Mouse (Mus musculus) lung, embryonic 16.5 days (tissue): Measurements from ENCODE around the gene Aldh16a1. TPM values are rescaled to one million over a fixed set of nuclear protein-coding genes. Genes with fewer than 3 reads are reported as not detected.
A peak's percentile ranks its signal among the peaks of the same experiment; 100 is the strongest.

Experiments
- ATAC-seq: fragments of 200-750 bp; cut with Nextera tagmentation; 2 replicates; pipeline ENCODE4 v1.8.0; 2017; ENCODE audit warnings: low read depth, mild to moderate bottlenecking, moderate library complexity
- H3K27ac ChIP-seq: fragments of 300-500 bp; sonication (generic); 2 replicates; pipeline ENCODE4 v1.5.1; 2014; ENCODE audit warnings: mild to moderate bottlenecking, control low read depth, low read length
- H3K27me3 ChIP-seq: fragments of 300-500 bp; sonication (generic); 2 replicates; pipeline ENCODE4 v1.6.1; 2014; ENCODE audit warnings: low read depth, low read length, mixed read lengths; ENCODE audit not compliant: control insufficient read depth, insufficient read depth
- H3K36me3 ChIP-seq: fragments of 300-500 bp; sonication (generic); 2 replicates; pipeline ENCODE4 v1.6.1; 2014; ENCODE audit warnings: low read length; ENCODE audit not compliant: control insufficient read depth, insufficient read depth
- H3K4me1 ChIP-seq: fragments of 300-500 bp; sonication (generic); replicated peaks from 2 replicates; pipeline ENCODE4 v1.6.1; 2014; ENCODE audit warnings: low read length, mixed read lengths; ENCODE audit not compliant: control insufficient read depth, insufficient read depth
- H3K4me2 ChIP-seq: fragments of 300-500 bp; sonication (generic); 2 replicates; pipeline ENCODE4 v1.6.1; 2014; ENCODE audit warnings: low read depth, low read length, control low read depth
- H3K4me3 ChIP-seq: fragments of 300-500 bp; sonication (generic); 2 replicates; pipeline ENCODE4 v1.5.1; 2014; ENCODE audit warnings: mild to moderate bottlenecking, low read length, control low read depth
- H3K9ac ChIP-seq: fragments of 300-500 bp; sonication (generic); 2 replicates; pipeline ENCODE4 v1.6.1; 2014; ENCODE audit warnings: low read length, control low read depth
- H3K9me3 ChIP-seq: fragments of 300-500 bp; sonication (generic); 2 replicates; pipeline ENCODE4 v1.6.1; 2016; ENCODE audit warnings: low read length; ENCODE audit not compliant: control insufficient read depth
- WGBS: fragments of 180-500 bp; shearing (Covaris S2); extraction: QIAGEN DNeasy Blood & Tissue Kit; methylation state at CpG from one replicate; pipeline ENCODE4 v1.1.7; 2014; 5-methylcytosine and 5-hydroxymethylcytosine counted together
- polyA plus RNA-seq: library from polyadenylated mRNA; unstranded; fragments of >200 nt; fragmentation: Nextera tagmentation; extraction: Ambion mirVana; gene quantifications from 2 replicates; pipeline ENCODE4 v1.2.1, GENCODE M21; 2015

Gene Aldh16a1
- polyA plus RNA-seq, 1 experiment from 2014 or later, result 57.4 TPM

- Histone ChIP-seq H3K4me2 (no peak overlapping the region), H3K4me1 (peaks cover 6% of the 10 kb centered on the region), H3K4me3 (no peak overlapping the region), H3K36me3 (peaks cover 9% of the 10 kb centered on the region; the same call in 1 of the 2 replicates), H3K27me3 (peaks cover 58% of the 10 kb centered on the region), H3K9me3 (no peaks in the 10 kb centered on the region), H3K9ac (no peak overlapping the region), H3K27ac (no peak overlapping the region)
- 69% methylated on average over 9 of the region's 9 CpGs for WGBS
- ATAC-seq, result no peak
Observed at GRCm38 (mm10) chr7:45162996-45163615, 8.7 kb upstream of the Aldh16a1 start.

DNA sequence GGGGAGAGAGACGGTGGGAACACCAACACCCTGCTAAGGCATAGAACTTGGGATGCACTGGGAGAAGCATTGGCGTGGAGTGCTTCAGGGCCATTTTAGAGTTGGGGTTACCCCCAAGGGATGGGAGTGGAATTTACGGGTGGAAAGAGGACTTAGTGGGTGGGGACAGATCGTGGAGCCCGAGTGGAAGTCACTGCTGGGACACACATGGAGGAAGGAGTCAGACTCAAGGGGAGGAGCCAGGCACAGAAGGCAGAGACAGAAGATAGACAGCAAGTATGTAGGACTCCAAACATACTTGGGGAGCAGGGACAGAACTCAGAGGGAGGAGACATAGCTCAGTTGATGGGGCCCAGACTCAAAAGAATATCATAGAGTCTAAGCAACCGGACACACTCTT is 8.2 kb upstream of the Aldh16a1 start:
- Histone ChIP-seq H3K9ac (peak overlapping the region; percentile 56), H3K4me1 (peaks cover 6% of the 10 kb centered on the region), H3K27me3 (peaks cover 52% of the 10 kb centered on the region), H3K4me2 (peak overlapping the region; percentile 87), H3K9me3 (no peaks in the 10 kb centered on the region), H3K27ac (no peak overlapping the region), H3K36me3 (peaks cover 9% of the 10 kb centered on the region; the same call in 1 of the 2 replicates), H3K4me3 (peak overlapping the region; percentile 53)
- 19% methylated on average over 6 of the region's 6 CpGs for WGBS
- ATAC-seq, result no peak; the same call in 1 of the 2 replicates

- peak; percentile 93 for ATAC-seq
- 4% methylated on average over 35 of the region's 35 CpGs for WGBS
- Histone ChIP-seq H3K27me3 (peaks cover 45% of the 10 kb centered on the region), H3K36me3 (peaks cover 9% of the 10 kb centered on the region; the same call in 1 of the 2 replicates), H3K27ac (no peak overlapping the region), H3K9ac (peak overlapping the region; percentile 56), H3K4me2 (peak overlapping the region; percentile 87), H3K9me3 (no peaks in the 10 kb centered on the region), H3K4me3 (peak overlapping the region; percentile 53), H3K4me1 (peaks cover 6% of the 10 kb centered on the region)
Observed at GRCm38 (mm10) chr7:45161612-45162473, 7.5 kb upstream of the Aldh16a1 start.

DNA sequence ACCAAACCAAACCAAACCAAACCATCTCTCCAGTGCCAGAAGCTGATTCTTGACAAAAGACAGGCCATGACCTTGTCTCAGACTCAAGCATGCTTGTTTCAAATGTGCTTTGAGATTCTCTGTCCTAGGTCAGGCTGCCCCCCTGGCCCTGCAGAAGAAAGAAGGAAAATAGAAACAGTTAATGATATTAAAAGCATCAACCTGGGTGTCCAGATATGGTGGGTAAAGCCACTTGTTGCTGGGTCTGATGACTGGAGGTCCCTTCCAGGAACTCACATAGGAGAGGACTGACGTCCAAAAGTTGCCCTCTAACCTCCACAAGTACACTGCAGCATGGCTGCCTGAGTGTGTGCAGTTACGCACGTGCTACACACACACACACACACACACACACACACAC is 6.5 kb upstream of the Aldh16a1 start:
- 87% methylated on average over 3 of the region's 3 CpGs for WGBS
- Histone ChIP-seq H3K4me1 (peaks cover 6% of the 10 kb centered on the region), H3K27ac (no peak overlapping the region), H3K36me3 (peaks cover 9% of the 10 kb centered on the region; the same call in 1 of the 2 replicates), H3K27me3 (peaks cover 35% of the 10 kb centered on the region), H3K9me3 (no peaks in the 10 kb centered on the region), H3K9ac (no peak overlapping the region), H3K4me3 (no peak overlapping the region), H3K4me2 (no peak overlapping the region)
- no peak for ATAC-seq

DNA sequence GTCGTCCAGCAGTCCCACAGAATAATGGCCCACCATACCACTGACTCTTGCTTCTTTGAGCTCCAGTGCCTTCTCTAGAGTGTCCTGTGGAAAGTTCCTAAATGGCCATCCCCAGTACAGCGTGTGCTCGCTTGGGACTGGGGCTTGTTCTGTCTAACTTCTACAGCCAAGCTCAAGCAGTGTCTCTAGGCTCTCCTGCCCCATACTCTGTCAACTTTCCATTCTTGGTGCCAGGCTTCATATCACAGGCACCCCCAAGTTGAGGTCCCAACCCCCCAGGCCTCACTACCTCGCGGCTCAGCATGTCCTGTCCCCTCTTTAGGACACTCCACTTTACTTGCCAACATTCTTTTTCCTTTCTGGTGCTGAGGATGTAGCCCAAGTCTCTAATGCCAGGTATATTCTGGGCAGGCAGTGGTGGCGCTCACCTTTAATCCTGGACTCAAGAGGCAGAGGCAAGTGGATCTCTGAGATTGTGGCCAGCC is 6.0 kb upstream of the Aldh16a1 start:
- 88% methylated on average over 6 of the region's 6 CpGs for WGBS
- Histone ChIP-seq H3K4me3 (no peak overlapping the region), H3K36me3 (peaks cover 9% of the 10 kb centered on the region; the same call in 1 of the 2 replicates), H3K9ac (no peak overlapping the region), H3K27ac (no peak overlapping the region), H3K4me2 (no peak overlapping the region), H3K27me3 (peaks cover 30% of the 10 kb centered on the region), H3K9me3 (no peaks in the 10 kb centered on the region), H3K4me1 (peaks cover 8% of the 10 kb centered on the region)
- ATAC-seq, result no peak

GRCm38 (mm10) chr7:45158991-45159390 is 4.6 kb upstream of the Aldh16a1 start:
- H3K4me3 ChIP-seq, result no peak overlapping the region
- peaks cover 17% of the 10 kb centered on the region for H3K27me3 ChIP-seq
- no peak overlapping the region for H3K9ac ChIP-seq
- ATAC-seq, result no peak
- no peaks in the 10 kb centered on the region for H3K9me3 ChIP-seq
- H3K36me3 ChIP-seq, result peaks cover 9% of the 10 kb centered on the region; the same call in 1 of the 2 replicates
- H3K4me2 ChIP-seq, result no peak overlapping the region
- peaks cover 15% of the 10 kb centered on the region for H3K4me1 ChIP-seq
- H3K27ac ChIP-seq, result no peak overlapping the region
- 93% methylated on average over 6 of the region's 6 CpGs for WGBS

- Histone ChIP-seq H3K9me3 (no peaks in the 10 kb centered on the region), H3K4me2 (no peak overlapping the region), H3K27me3 (peaks cover 1% of the 10 kb centered on the region), H3K4me1 (peaks cover 17% of the 10 kb centered on the region), H3K27ac (no peak overlapping the region), H3K36me3 (peaks cover 9% of the 10 kb centered on the region; the same call in 1 of the 2 replicates), H3K9ac (no peak overlapping the region), H3K4me3 (no peak overlapping the region)
- WGBS, result 79% methylated on average over 14 of the region's 14 CpGs
- no peak for ATAC-seq
Observed at GRCm38 (mm10) chr7:45157459-45157858, 3.1 kb upstream of the Aldh16a1 start.

DNA sequence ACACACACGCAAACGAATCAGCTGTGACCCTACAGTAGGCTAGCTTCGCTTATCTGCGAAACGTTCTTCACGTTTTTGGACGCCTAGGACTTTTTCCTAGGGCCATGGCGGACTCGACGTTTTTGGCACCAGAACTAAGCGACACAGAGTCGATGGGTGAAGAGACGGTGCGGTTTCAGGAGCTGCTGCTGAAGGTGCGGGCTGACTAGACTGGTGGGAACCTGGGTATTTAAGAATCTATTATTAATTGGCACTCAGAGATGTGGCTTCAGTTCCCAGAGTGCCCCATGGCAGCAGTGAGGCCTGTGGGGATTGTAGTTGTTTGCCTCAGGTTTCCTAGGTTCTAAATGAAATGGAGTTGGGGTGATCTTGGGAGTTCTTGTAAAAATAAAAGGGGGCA is 1.8 kb upstream of the Aldh16a1 start:
- no peaks in the 10 kb centered on the region for H3K27me3 ChIP-seq
- H3K4me1 ChIP-seq, result peaks cover 17% of the 10 kb centered on the region
- H3K9me3 ChIP-seq, result no peaks in the 10 kb centered on the region
- no peak overlapping the region for H3K9ac ChIP-seq
- 91% methylated on average over 15 of the region's 15 CpGs for WGBS
- peaks cover 9% of the 10 kb centered on the region; the same call in 1 of the 2 replicates for H3K36me3 ChIP-seq
- no peak overlapping the region for H3K4me2 ChIP-seq
- H3K27ac ChIP-seq, result no peak overlapping the region
- no peak for ATAC-seq
- H3K4me3 ChIP-seq, result no peak overlapping the region

DNA sequence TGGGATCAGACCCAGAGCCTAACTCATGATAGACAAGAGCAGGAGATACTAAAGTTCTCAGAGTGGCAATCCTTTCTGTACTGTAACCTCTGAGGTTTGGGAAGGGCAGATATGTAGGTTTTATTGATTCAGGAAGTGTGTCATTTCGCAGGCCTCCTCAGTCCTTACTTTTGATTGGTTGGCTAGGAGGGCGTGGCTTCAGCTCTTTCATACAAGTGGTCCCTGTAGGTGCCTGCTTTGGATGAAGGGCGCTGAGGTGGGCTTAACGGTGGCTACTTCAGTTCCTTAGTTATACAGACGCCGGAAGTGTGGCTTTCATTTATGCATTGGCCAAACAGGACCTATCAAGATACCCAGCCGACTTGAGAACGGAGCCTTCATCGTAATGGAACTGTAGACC is 1.2 kb upstream of the Aldh16a1 start:
- peaks cover 9% of the 10 kb centered on the region; the same call in 1 of the 2 replicates for H3K36me3 ChIP-seq
- H3K27me3 ChIP-seq, result no peaks in the 10 kb centered on the region
- H3K27ac ChIP-seq, result no peak overlapping the region
- 0 out of 2 replicates have a peak overlapping the region, but pooled peaks have one; percentile 95 for H3K9ac ChIP-seq
- H3K4me3 ChIP-seq, result no peak overlapping the region
- 84% methylated on average over 9 of the region's 9 CpGs for WGBS
- ATAC-seq, result no peak
- H3K4me1 ChIP-seq, result peaks cover 22% of the 10 kb centered on the region
- peak overlapping the region; percentile 89 for H3K4me2 ChIP-seq
- H3K9me3 ChIP-seq, result no peaks in the 10 kb centered on the region
